Mouse (Mus musculus): ENCODE data around the gene Def8. TPM values are rescaled to one million over a fixed set of nuclear protein-coding genes. Genes with fewer than 3 reads are reported as not detected.
"Not testable (repeated sequence)": the region's sequence is repeated elsewhere in the genome, so short reads cannot be mapped to it uniquely, and the experiment has no call there.

The Def8 gene
- polyA plus RNA-seq, 2 experiments, result 8.0 to 10.5 TPM

DNA sequence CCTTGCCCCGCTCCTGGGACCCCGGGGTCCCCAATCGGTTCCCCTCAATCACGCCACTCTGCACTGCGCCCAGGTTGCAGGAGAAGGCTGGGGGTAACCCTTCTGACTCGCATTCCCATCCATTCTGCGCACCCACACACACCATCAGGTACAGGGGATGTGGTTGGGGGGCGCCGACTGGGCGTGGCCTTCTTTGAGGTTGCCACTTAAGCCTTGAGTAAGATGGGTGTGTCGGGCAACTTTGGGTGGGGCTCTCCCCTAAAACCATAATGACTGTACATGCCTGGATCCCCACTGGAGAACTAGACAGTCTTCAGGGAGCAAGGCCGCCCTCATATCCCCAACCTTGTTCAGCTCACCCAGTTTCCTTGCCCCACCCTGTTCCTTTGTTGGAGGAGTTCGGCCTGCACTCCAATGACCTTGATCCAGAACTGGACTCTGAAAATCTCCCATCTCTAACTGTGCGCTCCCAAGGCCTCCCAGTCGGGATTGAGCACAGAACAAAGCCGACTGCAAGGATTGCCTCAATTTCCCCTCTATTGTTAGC lies 11.5 kb upstream of the Def8 start:
- H3K4me2 ChIP-seq (ENCODE audit: low read depth), result peak overlapping the region; percentile 53
- H3K27me3 ChIP-seq (ENCODE audit: control insufficient read depth, insufficient read depth, low read length), result peaks cover 36% of the 10 kb centered on the region
- TF ChIP-seq EP300 (IDR thresholded peaks at IDR 0.05; ENCODE audit: low read depth) (no peak), CTCF (IDR thresholded peaks at IDR 0.05; ENCODE audit: low read depth) (no peak)
- H3K4me3 ChIP-seq (ENCODE audit: insufficient read depth in 1 of 2, low read depth in 2 of 2, low read length in 2 of 2), result no peak overlapping the region
- H3K36me3 ChIP-seq (replicated peaks; ENCODE audit: control insufficient read depth, insufficient read depth, low read depth), result no peaks in the 10 kb centered on the region
- 9% methylated on average over 16 of the region's 16 CpGs for WGBS (ENCODE audit: insufficient replicate concordance)
- DNase-seq (ENCODE audit: low read depth in 3 of 3, low spot score in 3 of 3) (no peak), ATAC-seq (ENCODE audit: insufficient read depth) (no peak)
- H3K9me3 ChIP-seq (ENCODE audit: control insufficient read depth, low read length), result no peaks in the 10 kb centered on the region
- no peak overlapping the region for H3K9ac ChIP-seq (replicated peaks)
- H3K27ac ChIP-seq, result no peak overlapping the region
- H3K4me1 ChIP-seq (replicated peaks; ENCODE audit: control insufficient read depth in 2 of 2, insufficient read depth in 2 of 2, low read length in 1 of 2), result peaks cover 15 to 34% of the 10 kb centered on the region in 2 experiments

DNA sequence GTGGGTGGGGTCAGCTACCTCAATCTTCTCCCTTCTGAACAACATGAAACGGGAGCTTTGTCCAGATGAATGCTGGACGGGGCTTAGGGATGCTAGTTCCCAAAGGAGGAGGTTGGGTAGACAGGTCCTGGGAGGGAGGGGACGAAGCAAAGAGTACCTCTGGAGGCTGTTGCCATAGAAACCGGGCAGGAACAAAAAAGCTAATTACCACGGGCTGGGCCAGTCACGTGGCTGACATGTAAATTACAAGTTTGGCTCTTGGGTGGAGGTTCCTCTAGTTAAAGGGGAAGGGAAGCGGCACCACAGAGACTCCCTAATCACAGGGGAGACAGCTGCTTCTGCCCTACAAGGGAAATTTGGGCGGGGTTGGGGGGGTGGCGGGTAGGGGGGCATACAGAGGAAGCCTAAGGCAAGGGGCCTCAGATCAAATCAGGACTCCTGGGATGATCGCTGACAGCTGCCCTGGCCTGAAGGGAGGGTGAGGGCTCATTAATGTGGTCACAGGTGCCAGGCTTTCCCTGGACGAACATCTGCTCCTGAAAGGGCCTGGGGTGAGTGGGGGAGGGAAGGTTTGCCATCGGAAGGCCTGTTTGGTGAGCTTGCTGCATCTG lies 10.7 kb upstream of the Def8 start:
- TF ChIP-seq CTCF (IDR thresholded peaks at IDR 0.05; ENCODE audit: low read depth) (no peak), EP300 (IDR thresholded peaks at IDR 0.05; ENCODE audit: low read depth) (no peak)
- WGBS (ENCODE audit: insufficient replicate concordance), result 3% methylated on average over 12 of the region's 12 CpGs
- Histone ChIP-seq H3K27me3 (ENCODE audit: control insufficient read depth, insufficient read depth, low read length) (peaks cover 36% of the 10 kb centered on the region), H3K36me3 (replicated peaks; ENCODE audit: control insufficient read depth, insufficient read depth, low read depth) (no peaks in the 10 kb centered on the region), H3K9me3 (ENCODE audit: control insufficient read depth, low read length) (no peaks in the 10 kb centered on the region), H3K4me1 (replicated peaks; ENCODE audit: control insufficient read depth in 2 of 2, insufficient read depth in 2 of 2, low read length in 1 of 2) (peaks cover 15 to 36% of the 10 kb centered on the region in 2 experiments), H3K4me2 (ENCODE audit: low read depth) (no peak overlapping the region), H3K4me3 (ENCODE audit: insufficient read depth in 1 of 2, low read depth in 2 of 2, low read length in 2 of 2) (no peak overlapping the region), H3K9ac (replicated peaks) (no peak overlapping the region), H3K27ac (no peak overlapping the region)
- ATAC-seq (ENCODE audit: insufficient read depth) (no peak), DNase-seq (ENCODE audit: low read depth in 3 of 3, low spot score in 3 of 3) (no peak)

DNA sequence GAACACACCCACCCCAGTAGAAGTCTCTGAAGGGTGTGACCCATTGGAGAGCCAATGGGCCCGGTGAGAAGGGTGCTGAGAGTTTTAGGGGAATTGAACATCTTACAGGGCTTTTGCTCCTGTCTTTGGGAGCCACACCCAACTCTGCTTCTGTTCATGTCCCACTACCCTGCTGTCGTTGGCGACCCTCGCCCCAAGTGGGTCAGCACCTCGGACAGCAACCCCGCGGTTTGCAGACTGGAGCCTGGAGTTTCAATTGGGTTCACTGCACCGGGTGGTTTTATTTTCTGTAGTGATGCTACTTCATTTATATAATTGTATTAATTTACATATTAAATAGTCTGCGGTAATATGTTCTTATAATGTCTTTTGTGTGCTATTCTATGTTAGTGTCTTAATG lies 9.1 kb upstream of the Def8 start:
- H3K9ac ChIP-seq (replicated peaks), result no peak overlapping the region
- no peaks in the 10 kb centered on the region for H3K9me3 ChIP-seq (ENCODE audit: control insufficient read depth, low read length)
- DNase-seq (ENCODE audit: low read depth in 3 of 3, low spot score in 3 of 3), result no peak
- H3K4me1 ChIP-seq (replicated peaks; ENCODE audit: control insufficient read depth in 2 of 2, insufficient read depth in 2 of 2, low read length in 1 of 2), result peaks cover 14 to 27% of the 10 kb centered on the region in 2 experiments; a peak in 3 of 4 replicates
- no peaks in the 10 kb centered on the region for H3K36me3 ChIP-seq (replicated peaks; ENCODE audit: control insufficient read depth, insufficient read depth, low read depth)
- no peak for ATAC-seq (ENCODE audit: insufficient read depth)
- H3K27ac ChIP-seq, result no peak overlapping the region
- no peak overlapping the region for H3K4me2 ChIP-seq (ENCODE audit: low read depth)
- H3K4me3 ChIP-seq (ENCODE audit: insufficient read depth in 1 of 2, low read depth in 2 of 2, low read length in 2 of 2), result no peak overlapping the region
- no peak for TF ChIP-seq EP300 (IDR thresholded peaks at IDR 0.05; ENCODE audit: low read depth)
- no peak for TF ChIP-seq CTCF (IDR thresholded peaks at IDR 0.05; ENCODE audit: low read depth)
- H3K27me3 ChIP-seq (ENCODE audit: control insufficient read depth, insufficient read depth, low read length), result peaks cover 36% of the 10 kb centered on the region
- WGBS (ENCODE audit: insufficient replicate concordance), result 6% methylated on average over 9 of the region's 9 CpGs

DNA sequence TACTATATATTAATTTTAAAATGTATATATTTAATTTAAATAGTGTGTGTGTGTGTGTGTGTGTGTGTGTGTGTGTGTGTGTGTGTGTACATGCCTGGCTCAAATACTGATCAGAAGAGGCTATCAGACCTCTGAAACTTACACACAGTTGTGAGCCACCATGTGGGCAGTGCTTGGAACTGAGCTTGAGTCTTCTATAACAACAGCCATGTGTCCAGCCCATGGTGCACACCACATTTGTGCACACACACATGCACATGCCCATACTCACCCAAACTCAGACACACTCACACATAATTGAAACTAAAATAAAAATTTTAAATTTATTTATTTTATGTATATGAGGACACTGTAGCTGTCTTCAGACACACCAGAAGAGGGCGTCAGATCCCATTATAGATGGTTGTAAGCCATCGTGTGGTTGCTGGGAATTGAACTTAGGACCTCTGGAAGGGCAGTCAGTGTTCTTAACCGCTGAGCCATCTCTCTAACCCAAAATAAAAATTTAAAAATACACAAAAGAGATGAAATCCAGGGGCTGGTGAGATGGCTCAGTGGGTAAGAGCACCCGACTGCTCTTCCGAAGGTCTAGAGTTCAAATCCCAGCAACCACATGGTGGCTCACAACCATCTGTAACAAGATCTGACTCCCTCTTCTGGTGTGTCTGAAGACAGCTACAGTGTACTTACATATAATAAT lies 8.2 kb upstream of the Def8 start:
- ATAC-seq (ENCODE audit: insufficient read depth), result not testable (repeated sequence)
- WGBS (ENCODE audit: insufficient replicate concordance), result 63% methylated on average over 5 of the region's 5 CpGs

More for the DNA sequence above, 8.2 kb upstream of the Def8 start:
- H3K9ac ChIP-seq (replicated peaks); H3K4me3 ChIP-seq (ENCODE audit: insufficient read depth in 1 of 2, low read depth in 2 of 2, low read length in 2 of 2); H3K9me3 ChIP-seq (ENCODE audit: control insufficient read depth, low read length); H3K27ac ChIP-seq; H3K36me3 ChIP-seq (replicated peaks; ENCODE audit: control insufficient read depth, insufficient read depth, low read depth); DNase-seq (ENCODE audit: low read depth in 3 of 3, low spot score in 3 of 3); H3K4me2 ChIP-seq (ENCODE audit: low read depth): not testable (repeated sequence)
- peaks cover 8 to 19% of the 10 kb centered on the region in 2 experiments; a peak in 3 of 4 replicates for H3K4me1 ChIP-seq (replicated peaks; ENCODE audit: control insufficient read depth in 2 of 2, insufficient read depth in 2 of 2, low read length in 1 of 2)
- peaks cover 31% of the 10 kb centered on the region for H3K27me3 ChIP-seq (ENCODE audit: control insufficient read depth, insufficient read depth, low read length)

Data from liver, embryonic 14.5 days (tissue).